Mouse (Mus musculus) CD4-positive naive resting alpha-beta T cell, adult 57 days (primary cell): ENCODE data around the gene Riok2. TPM values are rescaled to one million over a fixed set of nuclear protein-coding genes. Genes with fewer than 3 reads are reported as not detected.

Experiments
- total RNA-seq: library from RNA; stranded (reverse); gene quantifications from one replicate; pipeline ENCODE4 v1.2.4, GENCODE M21; 2023

Gene Riok2
- 31.1 TPM for total RNA-seq

DNA sequence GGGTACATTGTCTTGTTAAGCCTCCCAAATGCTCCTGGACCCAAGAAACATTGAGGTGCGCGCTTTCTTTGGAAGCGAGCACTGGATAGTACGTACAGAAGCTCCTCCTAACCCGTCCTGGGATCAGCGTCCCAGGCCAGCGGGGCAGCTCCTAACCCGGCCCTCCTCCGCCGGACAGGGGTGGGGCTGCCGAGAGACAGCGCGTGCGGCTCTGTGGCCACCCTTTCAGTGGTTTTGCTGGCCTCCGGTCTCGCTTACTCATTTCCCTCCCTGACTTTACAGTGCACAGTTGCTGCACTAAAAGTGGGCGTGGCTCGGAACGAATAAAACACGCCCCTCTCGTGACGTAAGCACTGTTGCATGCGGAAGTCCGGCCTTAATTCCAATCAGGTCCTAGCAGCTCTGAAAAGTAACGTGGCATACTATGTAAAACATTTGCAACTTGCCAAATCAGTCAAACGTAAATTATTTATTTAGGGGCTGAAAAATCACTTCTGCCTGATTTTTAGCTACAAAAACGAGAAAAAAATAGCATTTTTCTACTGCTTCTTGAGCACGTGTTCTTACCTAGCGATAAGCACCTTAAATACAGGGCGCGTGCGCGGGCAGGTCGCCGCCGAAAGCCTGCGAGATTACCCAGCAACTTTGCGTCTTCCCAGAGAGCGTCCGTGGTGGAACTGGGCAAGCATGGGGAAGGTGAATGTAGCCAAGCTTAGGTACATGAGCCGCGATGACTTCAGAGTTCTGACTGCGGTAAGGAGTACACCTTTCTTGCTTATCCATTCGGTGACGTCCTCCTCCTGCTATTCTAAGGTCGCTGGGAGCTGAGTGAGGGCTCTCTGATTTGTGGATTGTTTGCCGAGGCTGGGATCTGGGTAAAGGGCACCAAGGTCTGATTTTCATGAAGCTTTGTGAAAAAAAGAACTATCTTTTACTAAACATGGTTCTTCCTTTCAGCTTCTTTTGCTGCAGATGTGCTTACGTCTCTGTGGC is at the start of gene Riok2:
Gene Riok2, plus strand, starts transcription at position 392 of the 993 bp plus-strand sequence.

GRCm38 (mm10) chr17:17402222-17403004 is 28.3 kb downstream of the Riok2 start, which contains the start of gene Lix1:
Gene Lix1, plus strand, starts transcription at chr17:17402672.

Other genes with a start within 250 kb of the Riok2 start
- 0.21 TPM for gene Lix1, start 28.4 kb downstream of the Riok2 start, total RNA-seq